Mouse (Mus musculus): ENCODE measurements around the gene Ffar1. TPM values are rescaled to one million over a fixed set of nuclear protein-coding genes. Genes with fewer than 3 reads are reported as not detected.
"Not testable (repeated sequence)": the region's sequence is repeated elsewhere in the genome, so short reads cannot be mapped to it uniquely, and the experiment has no call there.

Ffar1 gene
- polyA plus RNA-seq, 1 experiment: 4.9 TPM

DNA sequence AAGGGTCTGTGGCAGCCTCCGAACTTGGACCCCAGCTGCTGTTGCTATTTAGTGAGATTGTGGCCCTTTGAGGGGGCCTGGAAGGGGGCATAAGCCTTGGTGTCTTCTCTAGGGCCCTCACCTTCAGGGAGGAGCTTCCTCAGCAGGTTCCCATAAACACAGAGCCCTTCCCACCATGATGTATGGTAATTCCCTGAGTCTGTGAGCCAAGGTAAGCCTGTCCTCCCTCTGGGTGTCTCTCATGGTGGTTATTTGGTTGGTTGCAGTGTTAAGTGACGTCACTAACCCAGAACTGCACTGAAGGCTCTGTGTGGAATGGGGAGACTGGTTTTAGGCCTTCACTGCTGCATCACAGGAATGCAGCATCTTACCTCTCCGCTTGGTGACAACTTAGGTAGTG lies 31.9 kb downstream of the Ffar1 start:
- Histone ChIP-seq H3K4me3 (replicated peaks; ENCODE audit: control insufficient read depth, low read depth, low read length) (no peak overlapping the region), H3K27ac (ENCODE audit: control insufficient read depth, insufficient read depth, low read depth, low read length, poor library complexity) (peak overlapping the region; percentile 27; the same call in 1 of the 2 replicates), H3K4me1 (ENCODE audit: control insufficient read depth, insufficient read depth, low read length) (peaks cover 3% of the 10 kb centered on the region)
- WGBS: 61% methylated on average over 3 of the region's 3 CpGs
- TF ChIP-seq CTCF (IDR thresholded peaks at IDR 0.05; ENCODE audit: control insufficient read depth, insufficient read depth, low read length): no peak
- TF ChIP-seq POLR2A (IDR thresholded peaks at IDR 0.05; ENCODE audit: borderline replicate concordance, control insufficient read depth, low read depth, low read length): no peak

DNA sequence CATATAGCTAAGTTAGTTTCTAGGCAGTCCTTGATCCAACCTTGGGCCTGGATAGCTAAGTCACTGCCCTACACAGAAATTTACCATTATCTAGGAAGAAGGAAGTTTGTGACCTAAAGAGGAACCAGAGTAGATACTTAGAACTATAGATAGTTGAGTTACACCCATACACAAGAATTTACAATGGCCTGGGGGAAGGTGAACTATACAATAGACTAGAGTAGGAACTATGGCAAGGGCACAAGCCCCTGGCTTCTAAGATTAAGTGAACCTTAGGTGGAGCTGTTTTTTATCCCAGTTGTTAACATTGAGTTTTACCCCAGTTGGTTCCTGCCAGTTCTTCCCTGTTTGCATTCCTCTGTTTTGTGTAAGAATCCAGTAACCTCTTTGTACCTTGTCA lies 32.5 kb downstream of the Ffar1 start:
- not testable (repeated sequence) for H3K4me1 ChIP-seq (ENCODE audit: control insufficient read depth, insufficient read depth, low read length); H3K4me3 ChIP-seq (replicated peaks; ENCODE audit: control insufficient read depth, low read depth, low read length)

DNA sequence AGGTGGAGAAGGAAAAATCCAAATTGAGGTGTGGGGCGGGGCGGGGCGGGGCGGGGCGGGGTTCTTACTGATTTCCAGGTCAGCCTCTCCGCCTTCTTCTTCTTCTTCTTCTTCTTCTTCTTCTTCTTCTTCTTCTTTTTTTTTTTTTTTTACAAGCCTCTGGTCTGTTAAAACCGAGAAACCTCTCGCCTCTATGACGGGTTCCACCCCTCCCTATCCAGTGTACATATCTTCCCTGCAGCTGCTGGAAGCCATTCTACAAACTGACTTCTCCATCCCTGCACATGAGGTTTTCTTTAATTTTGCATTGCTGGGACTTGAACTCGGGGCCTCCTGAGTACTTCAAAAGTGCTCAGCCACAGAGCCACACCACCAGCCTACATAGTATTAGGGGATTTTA lies 34.7 kb downstream of the Ffar1 start:
- Histone ChIP-seq H3K27ac (ENCODE audit: control insufficient read depth, insufficient read depth, low read depth, low read length, poor library complexity) (no peak overlapping the region), H3K4me1 (ENCODE audit: control insufficient read depth, insufficient read depth, low read length) (peaks cover 7% of the 10 kb centered on the region), H3K4me3 (replicated peaks; ENCODE audit: control insufficient read depth, low read depth, low read length) (no peak overlapping the region)
- TF ChIP-seq POLR2A (IDR thresholded peaks at IDR 0.05; ENCODE audit: borderline replicate concordance, control insufficient read depth, low read depth, low read length): no peak
- no peak for TF ChIP-seq CTCF (IDR thresholded peaks at IDR 0.05; ENCODE audit: control insufficient read depth, insufficient read depth, low read length)
- 67% methylated on average over 10 of the region's 10 CpGs for WGBS

More for the DNA sequence above, 32.5 kb downstream of the Ffar1 start:
- not testable (repeated sequence) for H3K27ac ChIP-seq (ENCODE audit: control insufficient read depth, insufficient read depth, low read depth, low read length, poor library complexity)

DNA sequence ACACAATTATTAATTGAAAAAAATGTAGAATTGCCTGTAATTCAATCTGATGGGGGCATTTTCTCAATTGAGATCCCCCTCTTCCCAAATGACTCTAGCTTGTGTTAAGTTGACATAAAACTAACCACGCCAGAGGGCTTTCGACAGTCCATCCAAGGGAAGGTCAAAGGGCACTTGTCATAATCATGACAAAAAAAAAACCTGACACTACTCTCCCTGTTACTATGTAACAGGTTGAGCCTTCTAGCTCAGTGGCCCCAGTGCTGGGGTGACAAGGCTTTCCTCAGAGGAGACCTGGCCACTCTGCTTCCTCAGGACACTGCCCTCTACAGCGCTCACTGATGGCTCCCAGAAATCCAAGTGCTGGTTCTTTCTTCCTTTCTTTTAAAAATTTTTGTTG lies 37.1 kb downstream of the Ffar1 start:
- WGBS: 79% methylated on average over 3 of the region's 3 CpGs
- TF ChIP-seq CTCF (IDR thresholded peaks at IDR 0.05; ENCODE audit: control insufficient read depth, insufficient read depth, low read length) (no peak), POLR2A (IDR thresholded peaks at IDR 0.05; ENCODE audit: borderline replicate concordance, control insufficient read depth, low read depth, low read length) (no peak)
- H3K4me1 ChIP-seq (ENCODE audit: control insufficient read depth, insufficient read depth, low read length): peaks cover 9% of the 10 kb centered on the region
- 0 out of 2 replicates have a peak overlapping the region, but pooled peaks have one; percentile 13 for H3K27ac ChIP-seq (ENCODE audit: control insufficient read depth, insufficient read depth, low read depth, low read length, poor library complexity)
- H3K4me3 ChIP-seq (replicated peaks; ENCODE audit: control insufficient read depth, low read depth, low read length): no peak overlapping the region

DNA sequence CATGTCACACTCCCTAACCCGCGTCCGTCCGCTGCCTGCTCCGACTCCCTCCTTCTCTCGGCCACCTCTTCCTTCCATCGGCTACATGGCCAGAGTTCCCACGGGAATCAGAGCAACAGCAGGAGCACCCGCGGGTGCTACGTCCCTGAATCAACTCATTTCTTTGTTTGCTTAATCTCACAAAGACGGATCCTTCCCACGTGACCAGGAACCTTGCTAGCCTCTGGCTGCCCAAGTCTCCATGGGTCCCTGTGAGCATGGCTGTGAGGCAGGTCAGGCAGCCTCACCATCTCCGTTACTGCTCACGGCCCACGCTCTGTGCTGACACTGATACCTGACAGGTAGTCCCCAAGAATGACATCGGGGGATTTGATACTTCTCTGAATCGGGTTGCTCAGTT lies 37.7 kb downstream of the Ffar1 start, which contains the start of gene Ffar2:
TSS of gene Ffar2 (minus strand) at position 101 of the 400 bp plus-strand sequence.
- 85% methylated on average over 18 of the region's 18 CpGs for WGBS
- Histone ChIP-seq H3K27ac (ENCODE audit: control insufficient read depth, insufficient read depth, low read depth, low read length, poor library complexity) (0 out of 2 replicates have a peak within 1 kb of the TSS, but pooled peaks have one; percentile 13), H3K4me1 (ENCODE audit: control insufficient read depth, insufficient read depth, low read length) (peaks cover 9% of the 10 kb centered on the region), H3K4me3 (replicated peaks; ENCODE audit: control insufficient read depth, low read depth, low read length) (no peak within 1 kb of the TSS)
- TF ChIP-seq POLR2A (IDR thresholded peaks at IDR 0.05; ENCODE audit: borderline replicate concordance, control insufficient read depth, low read depth, low read length) (no peak), CTCF (IDR thresholded peaks at IDR 0.05; ENCODE audit: control insufficient read depth, insufficient read depth, low read length) (no peak)

DNA sequence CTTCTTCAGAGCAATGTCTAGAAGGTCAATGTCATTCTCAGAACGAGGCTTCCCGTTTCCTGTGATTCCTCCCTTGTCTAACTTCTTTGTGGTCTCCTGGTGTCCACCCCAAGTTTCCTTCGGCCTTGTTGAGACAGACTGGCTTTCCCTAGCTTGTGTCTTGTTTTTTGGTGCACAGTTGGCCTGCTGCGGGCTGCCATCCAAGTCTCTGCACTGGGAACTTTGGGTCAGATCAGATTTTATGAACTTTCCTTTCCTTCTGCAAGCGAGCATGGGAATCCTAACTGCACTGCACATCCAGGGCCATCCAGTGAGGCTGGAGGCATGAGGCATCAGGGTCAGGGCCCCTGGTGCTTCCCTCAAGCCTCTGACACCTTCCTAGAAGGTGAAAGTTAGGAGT lies 39.8 kb downstream of the Ffar1 start:
- TF ChIP-seq CTCF (IDR thresholded peaks at IDR 0.05; ENCODE audit: control insufficient read depth, insufficient read depth, low read length) (no peak), POLR2A (IDR thresholded peaks at IDR 0.05; ENCODE audit: borderline replicate concordance, control insufficient read depth, low read depth, low read length) (no peak)
- Histone ChIP-seq H3K4me3 (replicated peaks; ENCODE audit: control insufficient read depth, low read depth, low read length) (no peak overlapping the region), H3K4me1 (ENCODE audit: control insufficient read depth, insufficient read depth, low read length) (peaks cover 9% of the 10 kb centered on the region), H3K27ac (ENCODE audit: control insufficient read depth, insufficient read depth, low read depth, low read length, poor library complexity) (peak overlapping the region; percentile 46)
- 16% methylated on average over 5 of the region's 5 CpGs for WGBS

DNA sequence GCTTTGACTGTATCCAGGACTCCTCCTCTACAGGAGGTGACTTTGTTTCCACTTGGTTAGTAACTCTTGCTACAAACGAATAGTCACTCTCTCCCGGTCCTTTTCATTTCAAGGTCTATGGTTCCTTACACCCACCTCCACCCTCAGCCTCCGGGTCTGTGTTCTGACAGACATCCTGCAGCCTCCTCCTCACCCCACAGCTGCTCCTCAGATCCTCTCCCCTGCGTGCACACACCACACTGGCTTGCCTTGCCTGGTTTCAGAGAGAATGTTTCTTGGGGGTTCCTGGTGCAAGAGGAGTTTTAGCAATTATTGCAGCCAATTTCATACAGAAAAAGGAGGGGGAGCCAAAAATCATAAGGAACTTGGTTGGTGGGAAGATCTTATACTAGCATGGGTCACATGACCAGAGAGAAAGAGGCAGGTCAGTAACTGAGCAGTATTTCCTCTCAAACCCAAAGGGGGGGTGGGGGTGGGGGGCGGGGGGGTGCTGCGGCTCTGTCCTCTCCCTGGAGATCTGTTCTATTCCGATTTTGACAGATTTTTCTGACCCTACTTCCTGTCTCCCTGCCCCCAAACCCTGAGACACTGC lies 40.4 kb downstream of the Ffar1 start:
- TF ChIP-seq POLR2A (IDR thresholded peaks at IDR 0.05; ENCODE audit: borderline replicate concordance, control insufficient read depth, low read depth, low read length) (peak; percentile 41; the same call in 1 of the 2 replicates), CTCF (IDR thresholded peaks at IDR 0.05; ENCODE audit: control insufficient read depth, insufficient read depth, low read length) (no peak)
- peak overlapping the region; percentile 66 for H3K27ac ChIP-seq (ENCODE audit: control insufficient read depth, insufficient read depth, low read depth, low read length, poor library complexity)
- 4% methylated on average over 7 of the region's 7 CpGs for WGBS
- H3K4me3 ChIP-seq (replicated peaks; ENCODE audit: control insufficient read depth, low read depth, low read length): peak overlapping the region; percentile 62
- peaks cover 9% of the 10 kb centered on the region for H3K4me1 ChIP-seq (ENCODE audit: control insufficient read depth, insufficient read depth, low read length)

DNA sequence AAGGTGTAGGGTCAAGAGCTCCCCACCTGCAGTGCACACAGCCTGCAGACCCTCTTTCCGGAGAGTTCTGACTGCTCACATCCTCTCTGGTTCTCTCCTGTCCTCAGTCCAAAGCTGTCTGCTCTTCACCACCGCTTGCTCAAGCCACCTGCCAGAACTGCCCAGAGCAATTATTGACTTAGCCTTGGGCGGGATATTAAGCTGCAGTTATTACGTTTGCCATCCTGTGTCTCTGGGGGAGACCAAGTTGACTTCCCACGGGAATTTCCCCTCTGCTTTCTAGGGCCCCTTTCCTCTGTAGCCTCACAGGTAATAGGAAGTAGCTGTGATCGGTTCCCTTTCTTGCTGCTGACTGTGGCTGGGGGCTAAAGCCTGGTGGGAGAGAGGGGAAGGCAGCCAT lies 41.2 kb downstream of the Ffar1 start:
- TF ChIP-seq POLR2A (IDR thresholded peaks at IDR 0.05; ENCODE audit: borderline replicate concordance, control insufficient read depth, low read depth, low read length) (no peak), CTCF (IDR thresholded peaks at IDR 0.05; ENCODE audit: control insufficient read depth, insufficient read depth, low read length) (no peak)
- 5% methylated on average over 6 of the region's 6 CpGs for WGBS
- peak overlapping the region; percentile 66 for H3K27ac ChIP-seq (ENCODE audit: control insufficient read depth, insufficient read depth, low read depth, low read length, poor library complexity)
- peaks cover 9% of the 10 kb centered on the region for H3K4me1 ChIP-seq (ENCODE audit: control insufficient read depth, insufficient read depth, low read length)
- H3K4me3 ChIP-seq (replicated peaks; ENCODE audit: control insufficient read depth, low read depth, low read length): peak overlapping the region; percentile 62

DNA sequence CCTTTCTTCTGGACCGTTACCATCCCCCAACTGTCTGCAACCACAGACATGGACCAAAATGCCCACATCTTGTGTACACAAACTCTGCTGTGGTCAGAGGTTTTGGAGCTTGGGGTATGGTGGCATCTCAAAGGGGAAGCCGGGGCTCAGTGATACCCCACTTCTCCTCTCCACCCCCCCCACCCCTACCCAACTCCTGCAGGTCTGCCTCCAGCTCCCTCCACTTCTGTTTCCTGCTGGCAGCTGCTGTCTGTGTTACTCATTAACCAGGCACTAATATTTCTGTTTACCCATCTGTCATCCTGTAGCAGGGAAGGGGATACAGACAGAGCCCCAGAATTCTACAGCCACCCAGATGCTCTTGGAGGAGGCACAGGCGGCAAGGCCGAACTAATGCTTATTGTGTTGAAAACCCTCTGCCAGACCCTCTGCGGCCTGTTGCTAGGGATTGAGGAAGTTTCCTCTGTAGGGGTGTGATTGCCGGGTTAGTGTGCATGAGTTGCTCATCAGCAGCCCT lies 49.0 kb downstream of the Ffar1 start:
- Histone ChIP-seq H3K27ac (ENCODE audit: control insufficient read depth, insufficient read depth, low read depth, low read length, poor library complexity) (peak overlapping the region; percentile 96), H3K4me1 (ENCODE audit: control insufficient read depth, insufficient read depth, low read length) (peaks cover 3% of the 10 kb centered on the region; the same call in 1 of the 2 replicates), H3K4me3 (replicated peaks; ENCODE audit: control insufficient read depth, low read depth, low read length) (no peak overlapping the region)
- no peak for TF ChIP-seq CTCF (IDR thresholded peaks at IDR 0.05; ENCODE audit: control insufficient read depth, insufficient read depth, low read length)
- TF ChIP-seq POLR2A (IDR thresholded peaks at IDR 0.05; ENCODE audit: borderline replicate concordance, control insufficient read depth, low read depth, low read length): no peak
- WGBS: 13% methylated on average over 6 of the region's 6 CpGs
